Mouse (Mus musculus) cortical plate, adult 2 months (tissue): Measurements from ENCODE around the gene Notum.

Source experiments
- CTCF ChIP-seq: fragments of 200-500 bp; IDR thresholded peaks from 2 replicates; pipeline ENCODE4 v1.5.1; 2011; ENCODE audit warnings: mild to moderate bottlenecking, control low read depth, low read length; ENCODE audit not compliant: insufficient read depth; ENCODE audit errors: extremely low read depth
- POLR2A ChIP-seq: fragments of 200-500 bp; IDR thresholded peaks from 2 replicates; pipeline ENCODE4 v1.6.1; 2011; ENCODE audit warnings: mild to moderate bottlenecking, low read length, control low read depth; ENCODE audit not compliant: insufficient read depth; ENCODE audit errors: extremely low read depth

GRCm38 (mm10) chr11:120629341-120629730 lies 31.6 kb downstream of the Notum start:
- TF ChIP-seq CTCF: no peak
- TF ChIP-seq POLR2A: 0 out of 2 replicates have a peak, but pooled peaks have one; percentile 36
